Mouse (Mus musculus) testis, adult 2 months (tissue): ENCODE results near the gene Dnajc17.

Experiments used
- CTCF ChIP-seq: fragments of 200-500 bp; IDR thresholded peaks from 2 replicates; pipeline ENCODE4 v1.5.1; 2012; ENCODE audit warnings: low read depth, mild to moderate bottlenecking, inconsistent platforms, low read length, moderate library complexity; ENCODE audit not compliant: control insufficient read depth, insufficient read depth, insufficient replicate concordance
- POLR2A ChIP-seq: fragments of 200-500 bp; IDR thresholded peaks from 2 replicates; pipeline ENCODE4 v1.6.1; 2012; ENCODE audit warnings: low read depth, mild to moderate bottlenecking, inconsistent platforms, low read length, moderate library complexity; ENCODE audit not compliant: control insufficient read depth

- TF ChIP-seq CTCF = no peak
- no peak for TF ChIP-seq POLR2A
Measured at GRCm38 (mm10) chr2:119207961-119208343, 643 bp downstream of the Dnajc17 start.
